Comparison of ENCODE assay signal across 1 mouse cellular context in genomic region chr10:31388566-31388965, GRCm38 (mm10). TPM values are rescaled to one million over a fixed set of nuclear protein-coding genes. Genes with fewer than 3 reads are reported as not detected.
"Had no signal": no experiment of that assay in that cellular context is flagged by ENCODE, and none has a peak within 500 bp of the region (broad histone marks: within the 10 kb centered on the region; RNA-seq: fewer than 3 reads in every experiment).

No protein-coding gene starts in this region.

RNA-seq across cellular contexts. Expression of gene Tpd52l1, which starts 57.2 kb away (rescaled TPM):
- polyA plus RNA-seq: inflammation-experienced regulatory T-cells, adult 6 months had no signal
